Mouse (Mus musculus): Measurements from ENCODE around the gene Ppy. TPM values are rescaled to one million over a fixed set of nuclear protein-coding genes. Genes with fewer than 3 reads are reported as not detected.

The Ppy gene
- polyA plus RNA-seq, 1 experiment from 2014 or later, result 5.4 TPM

DNA sequence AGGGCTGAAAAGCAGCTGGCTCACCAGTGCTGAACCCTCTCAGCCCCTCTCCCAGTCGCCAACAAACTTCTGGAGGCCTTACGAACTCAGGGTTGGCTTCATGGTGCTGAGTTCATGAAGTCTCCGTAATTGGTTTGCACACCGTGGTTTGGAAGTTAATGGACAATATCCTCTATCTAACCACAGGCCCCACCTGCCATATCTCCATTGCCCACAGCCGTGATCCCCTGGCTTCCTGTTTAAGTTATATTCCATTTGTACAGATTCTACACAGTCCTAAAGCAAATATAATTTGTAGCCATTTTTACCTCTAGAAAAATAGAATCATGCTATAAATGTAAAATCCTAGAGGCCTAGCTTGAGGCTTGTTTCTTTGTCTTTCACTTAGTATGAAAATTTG, 28.4 kb downstream of the Ppy start:
- Histone ChIP-seq H3K9ac (ENCODE audit: low read length) (no peak overlapping the region), H3K4me1 (replicated peaks; ENCODE audit: control insufficient read depth, insufficient read depth) (no peaks in the 10 kb centered on the region), H3K27me3 (ENCODE audit: control insufficient read depth, insufficient read depth, low read length) (no peaks in the 10 kb centered on the region), H3K4me3 (ENCODE audit: low read depth, low read length) (no peak overlapping the region), H3K4me2 (replicated peaks; ENCODE audit: low read depth) (no peak overlapping the region), H3K9me3 (ENCODE audit: control insufficient read depth, low read length) (no peaks in the 10 kb centered on the region), H3K27ac (replicated peaks) (no peak overlapping the region), H3K36me3 (ENCODE audit: control insufficient read depth, insufficient read depth, low read length) (no peaks in the 10 kb centered on the region; the same call in 1 of the 2 replicates)
- no peak for DNase-seq (ENCODE audit: low spot score)
- no peak for TF ChIP-seq EP300 (optimal IDR thresholded peaks at IDR 0.05)
- TF ChIP-seq CTCF (IDR thresholded peaks at IDR 0.05; ENCODE audit: low read depth), result no peak
- WGBS, result 66% methylated on average over 5 of the region's 5 CpGs
- ATAC-seq (ENCODE audit: low FRiP score, low TSS enrichment), result no peak

- Histone ChIP-seq H3K27ac (replicated peaks) (no peak overlapping the region), H3K9me3 (ENCODE audit: control insufficient read depth, low read length) (no peaks in the 10 kb centered on the region), H3K4me3 (ENCODE audit: low read depth, low read length) (no peak overlapping the region), H3K9ac (ENCODE audit: low read length) (no peak overlapping the region), H3K4me1 (replicated peaks; ENCODE audit: control insufficient read depth, insufficient read depth) (no peaks in the 10 kb centered on the region), H3K36me3 (ENCODE audit: control insufficient read depth, insufficient read depth, low read length) (no peaks in the 10 kb centered on the region), H3K4me2 (replicated peaks; ENCODE audit: low read depth) (peak overlapping the region; percentile 11; the same call in 1 of the 2 replicates), H3K27me3 (ENCODE audit: control insufficient read depth, insufficient read depth, low read length) (no peaks in the 10 kb centered on the region)
- DNase-seq (ENCODE audit: low spot score), result no peak
- 26% methylated on average over 11 of the region's 13 CpGs for WGBS
- no peak for ATAC-seq (ENCODE audit: low FRiP score, low TSS enrichment)
- no peak for TF ChIP-seq EP300 (optimal IDR thresholded peaks at IDR 0.05)
- no peak for TF ChIP-seq CTCF (IDR thresholded peaks at IDR 0.05; ENCODE audit: low read depth)
Measured at GRCm38 (mm10) chr11:102070426-102070825, 30.7 kb downstream of the Ppy start.

GRCm38 (mm10) chr11:102069633-102070032, 31.5 kb downstream of the Ppy start:
- WGBS, result 81% methylated on average over 11 of the region's 11 CpGs
- H3K4me1 ChIP-seq (replicated peaks; ENCODE audit: control insufficient read depth, insufficient read depth), result no peaks in the 10 kb centered on the region
- no peaks in the 10 kb centered on the region for H3K9me3 ChIP-seq (ENCODE audit: control insufficient read depth, low read length)
- H3K36me3 ChIP-seq (ENCODE audit: control insufficient read depth, insufficient read depth, low read length), result no peaks in the 10 kb centered on the region
- no peaks in the 10 kb centered on the region for H3K27me3 ChIP-seq (ENCODE audit: control insufficient read depth, insufficient read depth, low read length)
- no peak overlapping the region for H3K4me3 ChIP-seq (ENCODE audit: low read depth, low read length)
- no peak for TF ChIP-seq EP300 (optimal IDR thresholded peaks at IDR 0.05)
- TF ChIP-seq CTCF (IDR thresholded peaks at IDR 0.05; ENCODE audit: low read depth), result no peak
- no peak overlapping the region for H3K27ac ChIP-seq (replicated peaks)
- no peak for DNase-seq (ENCODE audit: low spot score)
- no peak overlapping the region for H3K4me2 ChIP-seq (replicated peaks; ENCODE audit: low read depth)
- no peak overlapping the region for H3K9ac ChIP-seq (ENCODE audit: low read length)
- no peak for ATAC-seq (ENCODE audit: low FRiP score, low TSS enrichment)

- ATAC-seq (ENCODE audit: low FRiP score, low TSS enrichment), result no peak
- TF ChIP-seq EP300 (optimal IDR thresholded peaks at IDR 0.05), result no peak
- peak; percentile 72 for TF ChIP-seq CTCF (IDR thresholded peaks at IDR 0.05; ENCODE audit: low read depth)
- Histone ChIP-seq H3K4me1 (replicated peaks; ENCODE audit: control insufficient read depth, insufficient read depth) (no peaks in the 10 kb centered on the region), H3K4me3 (ENCODE audit: low read depth, low read length) (no peak overlapping the region), H3K36me3 (ENCODE audit: control insufficient read depth, insufficient read depth, low read length) (no peaks in the 10 kb centered on the region), H3K4me2 (replicated peaks; ENCODE audit: low read depth) (no peak overlapping the region), H3K27ac (replicated peaks) (no peak overlapping the region), H3K27me3 (ENCODE audit: control insufficient read depth, insufficient read depth, low read length) (no peaks in the 10 kb centered on the region), H3K9me3 (ENCODE audit: control insufficient read depth, low read length) (no peaks in the 10 kb centered on the region), H3K9ac (ENCODE audit: low read length) (no peak overlapping the region)
- 60% methylated on average over 2 of the region's 2 CpGs for WGBS
- DNase-seq (ENCODE audit: low spot score), result no peak
Measured at GRCm38 (mm10) chr11:102068969-102069368, 32.1 kb downstream of the Ppy start.

DNA sequence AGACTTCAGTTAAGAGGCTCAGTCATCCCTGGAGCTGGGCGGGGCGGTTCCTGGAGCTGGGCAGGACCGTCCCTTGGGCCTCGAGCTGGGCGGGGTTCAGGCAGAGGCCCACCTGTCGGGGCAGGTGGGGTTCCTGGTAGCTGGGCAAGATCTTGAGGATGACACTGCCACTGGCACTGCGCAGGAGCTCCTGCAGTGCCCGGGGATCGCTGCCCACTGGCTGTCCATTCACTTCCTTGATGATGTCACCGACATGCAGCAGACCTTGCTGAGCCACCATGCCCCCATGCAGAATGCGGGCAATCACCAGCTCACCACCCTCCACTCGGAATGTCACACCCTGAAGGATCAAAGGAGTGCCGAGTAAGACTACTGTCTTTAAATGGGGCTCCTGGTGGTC, 38.0 kb downstream of the Ppy start:
- Histone ChIP-seq H3K27ac (replicated peaks) (no peak overlapping the region), H3K9me3 (ENCODE audit: control insufficient read depth, low read length) (no peaks in the 10 kb centered on the region), H3K9ac (ENCODE audit: low read length) (no peak overlapping the region), H3K4me2 (replicated peaks; ENCODE audit: low read depth) (no peak overlapping the region), H3K4me1 (replicated peaks; ENCODE audit: control insufficient read depth, insufficient read depth) (no peaks in the 10 kb centered on the region), H3K36me3 (ENCODE audit: control insufficient read depth, insufficient read depth, low read length) (0 out of 2 replicates have a peak, but pooled peaks cover 3% of the 10 kb centered on the region), H3K27me3 (ENCODE audit: control insufficient read depth, insufficient read depth, low read length) (no peaks in the 10 kb centered on the region), H3K4me3 (ENCODE audit: low read depth, low read length) (no peak overlapping the region)
- DNase-seq (ENCODE audit: low spot score) (no peak), ATAC-seq (ENCODE audit: low FRiP score, low TSS enrichment) (no peak)
- TF ChIP-seq CTCF (IDR thresholded peaks at IDR 0.05; ENCODE audit: low read depth) (no peak), EP300 (optimal IDR thresholded peaks at IDR 0.05) (no peak)
- WGBS, result 63% methylated on average over 13 of the region's 13 CpGs

GRCm38 (mm10) chr11:102061941-102062473, 39.1 kb downstream of the Ppy start:
- Histone ChIP-seq H3K36me3 (ENCODE audit: control insufficient read depth, insufficient read depth, low read length) (0 out of 2 replicates have a peak, but pooled peaks cover 3% of the 10 kb centered on the region), H3K9ac (ENCODE audit: low read length) (no peak overlapping the region), H3K27me3 (ENCODE audit: control insufficient read depth, insufficient read depth, low read length) (no peaks in the 10 kb centered on the region), H3K4me2 (replicated peaks; ENCODE audit: low read depth) (no peak overlapping the region; the same call in 1 of the 2 replicates), H3K4me1 (replicated peaks; ENCODE audit: control insufficient read depth, insufficient read depth) (no peaks in the 10 kb centered on the region), H3K27ac (replicated peaks) (no peak overlapping the region), H3K4me3 (ENCODE audit: low read depth, low read length) (no peak overlapping the region), H3K9me3 (ENCODE audit: control insufficient read depth, low read length) (no peaks in the 10 kb centered on the region)
- DNase-seq (ENCODE audit: low spot score) (no peak), ATAC-seq (ENCODE audit: low FRiP score, low TSS enrichment) (no peak)
- WGBS, result 33% methylated on average over 16 of the region's 16 CpGs
- TF ChIP-seq CTCF (IDR thresholded peaks at IDR 0.05; ENCODE audit: low read depth) (no peak), EP300 (optimal IDR thresholded peaks at IDR 0.05) (no peak)
